Mouse (Mus musculus): ENCODE data around the gene Ankrd39.

The Ankrd39 gene

GRCm38 (mm10) chr1:36572140-36572700, 25.0 kb upstream of the Ankrd39 start:
- peak; percentile 69 for DNase-seq (ENCODE audit: low spot score)

- peak; percentile 70 for DNase-seq (ENCODE audit: low spot score)
Observed at GRCm38 (mm10) chr1:36571627-36572026, 24.4 kb upstream of the Ankrd39 start.

- no peak for DNase-seq (ENCODE audit: low spot score)
Observed at GRCm38 (mm10) chr1:36570320-36570719, 23.1 kb upstream of the Ankrd39 start.

GRCm38 (mm10) chr1:36569694-36570276, 22.5 kb upstream of the Ankrd39 start:
- DNase-seq (ENCODE audit: low spot score), result no peak

- DNase-seq (ENCODE audit: low spot score), result no peak
Observed at GRCm38 (mm10) chr1:36568776-36569175, 21.5 kb upstream of the Ankrd39 start.

- DNase-seq (ENCODE audit: low spot score), result no peak
Observed at GRCm38 (mm10) chr1:36567818-36568603, 20.8 kb upstream of the Ankrd39 start.

GRCm38 (mm10) chr1:36566425-36566824, 19.2 kb upstream of the Ankrd39 start:
- no peak for DNase-seq (ENCODE audit: low spot score)

GRCm38 (mm10) chr1:36564101-36564500, 16.9 kb upstream of the Ankrd39 start:
- DNase-seq (ENCODE audit: low spot score), result no peak

- no peak for DNase-seq (ENCODE audit: low spot score)
Observed at GRCm38 (mm10) chr1:36563632-36564031, 16.4 kb upstream of the Ankrd39 start.

GRCm38 (mm10) chr1:36563197-36563596, 16.0 kb upstream of the Ankrd39 start:
- DNase-seq (ENCODE audit: low spot score), result no peak

GRCm38 (mm10) chr1:36562388-36562787, 15.1 kb upstream of the Ankrd39 start:
- DNase-seq (ENCODE audit: low spot score), result peak; percentile 55

GRCm38 (mm10) chr1:36560903-36561302, 13.7 kb upstream of the Ankrd39 start:
- DNase-seq (ENCODE audit: low spot score), result no peak

- no peak for DNase-seq (ENCODE audit: low spot score)
Observed at GRCm38 (mm10) chr1:36559888-36560287, 12.6 kb upstream of the Ankrd39 start.

- DNase-seq (ENCODE audit: low spot score), result peak; percentile 79
Observed at GRCm38 (mm10) chr1:36559256-36559655, 12.0 kb upstream of the Ankrd39 start.

GRCm38 (mm10) chr1:36558031-36558993, 11.1 kb upstream of the Ankrd39 start, which contains the start of gene Sema4c:
Gene Sema4c, minus strand, starts transcription at chr1:36558349.
- DNase-seq (ENCODE audit: low spot score), result peak; percentile 83

GRCm38 (mm10) chr1:36557457-36558011, 10.3 kb upstream of the Ankrd39 start:
- peak; percentile 76 for DNase-seq (ENCODE audit: low spot score)

- DNase-seq (ENCODE audit: low spot score), result peak; percentile 94
Observed at GRCm38 (mm10) chr1:36556553-36557456, 9.6 kb upstream of the Ankrd39 start.

GRCm38 (mm10) chr1:36555798-36556395, 8.7 kb upstream of the Ankrd39 start:
- DNase-seq (ENCODE audit: low spot score), result peak; percentile 53

GRCm38 (mm10) chr1:36554633-36555399, 7.6 kb upstream of the Ankrd39 start:
- DNase-seq (ENCODE audit: low spot score), result no peak

Data from MN1 (cell line).